Mouse (Mus musculus): Measurements from ENCODE around the gene Pcbp1. TPM values are rescaled to one million over a fixed set of nuclear protein-coding genes. Genes with fewer than 3 reads are reported as not detected.
"Not testable (repeated sequence)": the region's sequence is repeated elsewhere in the genome, so short reads cannot be mapped to it uniquely, and the experiment has no call there.

The Pcbp1 gene
- polyA plus RNA-seq (2015; fragmentation: Nextera tagmentation; extraction: Ambion mirVana): 253 and 255 TPM in 2 replicates

GRCm38 (mm10) chr6:86526032-86526960 lies at the start of gene Pcbp1:
Pcbp1 (minus strand) TSS chr6:86526321.
- under 1% methylated on average over 119 of the region's 120 CpGs for WGBS (ENCODE audit: insufficient replicate concordance)
- Histone ChIP-seq H3K4me3 (replicated peaks) (peak within 1 kb of the TSS; percentile 93), H3K9ac (peak within 1 kb of the TSS; percentile 95), H3K36me3 (replicated peaks) (peaks cover 46% of the 10 kb centered on the region), H3K4me2 (peak within 1 kb of the TSS; percentile 93), H3K27ac (replicated peaks) (peak within 1 kb of the TSS; percentile 99), H3K4me1 (replicated peaks) (peaks cover 34% of the 10 kb centered on the region), H3K27me3 (no peaks in the 10 kb centered on the region), H3K9me3 (replicated peaks) (no peaks in the 10 kb centered on the region)
- ATAC-seq (ENCODE audit: insufficient read depth): peak; percentile 73

- no peak overlapping the region for H3K27ac ChIP-seq (replicated peaks)
- no peak overlapping the region for H3K4me3 ChIP-seq (replicated peaks)
- H3K4me1 ChIP-seq (replicated peaks): 0 out of 2 replicates have a peak, but pooled peaks cover 6% of the 10 kb centered on the region
- no peak overlapping the region for H3K9ac ChIP-seq
- no peak overlapping the region for H3K4me2 ChIP-seq
- ATAC-seq (ENCODE audit: insufficient read depth): no peak
- H3K27me3 ChIP-seq: no peaks in the 10 kb centered on the region
- no peaks in the 10 kb centered on the region for H3K9me3 ChIP-seq (replicated peaks)
- 75% methylated on average over 3 of the region's 3 CpGs for WGBS (ENCODE audit: insufficient replicate concordance)
- no peaks in the 10 kb centered on the region for H3K36me3 ChIP-seq (replicated peaks)
Observed at GRCm38 (mm10) chr6:86574495-86574894, 48.4 kb upstream of the Pcbp1 start.

DNA sequence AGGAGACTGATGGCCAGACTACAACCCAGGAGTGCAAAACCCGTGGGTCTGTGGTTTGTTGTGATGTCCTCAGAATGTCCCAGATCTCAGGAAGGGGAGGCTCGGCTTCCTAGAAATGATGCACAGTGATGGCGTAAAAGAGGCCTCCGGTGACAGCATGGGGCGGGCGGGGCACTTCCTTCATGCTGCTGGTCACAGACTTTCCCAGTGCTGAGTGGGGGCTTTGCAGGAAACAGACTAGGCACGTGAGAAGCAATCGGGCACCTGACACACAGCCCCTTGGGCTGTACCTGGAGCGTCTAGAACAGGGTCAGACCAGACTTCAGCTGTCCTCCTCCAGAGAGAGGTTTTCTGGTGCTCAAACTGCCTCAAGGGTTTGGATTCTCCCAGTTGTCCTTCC lies 44.7 kb upstream of the Pcbp1 start:
- no peak overlapping the region for H3K4me2 ChIP-seq
- peaks cover 6% of the 10 kb centered on the region for H3K36me3 ChIP-seq (replicated peaks)
- H3K9ac ChIP-seq: no peak overlapping the region
- WGBS (ENCODE audit: insufficient replicate concordance): 17% methylated on average over 9 of the region's 9 CpGs
- H3K27me3 ChIP-seq: no peaks in the 10 kb centered on the region
- H3K4me3 ChIP-seq (replicated peaks): no peak overlapping the region
- peak; percentile 15 for ATAC-seq (ENCODE audit: insufficient read depth)
- H3K27ac ChIP-seq (replicated peaks): no peak overlapping the region
- H3K9me3 ChIP-seq (replicated peaks): no peaks in the 10 kb centered on the region
- H3K4me1 ChIP-seq (replicated peaks): 0 out of 2 replicates have a peak, but pooled peaks cover 10% of the 10 kb centered on the region

GRCm38 (mm10) chr6:86569461-86569820 lies 43.3 kb upstream of the Pcbp1 start:
- ATAC-seq (ENCODE audit: insufficient read depth): no peak
- Histone ChIP-seq H3K27ac (replicated peaks) (no peak overlapping the region), H3K36me3 (replicated peaks) (peaks cover 18% of the 10 kb centered on the region), H3K4me1 (replicated peaks) (0 out of 2 replicates have a peak, but pooled peaks cover 10% of the 10 kb centered on the region), H3K27me3 (no peaks in the 10 kb centered on the region), H3K4me2 (no peak overlapping the region), H3K4me3 (replicated peaks) (no peak overlapping the region), H3K9me3 (replicated peaks) (no peaks in the 10 kb centered on the region), H3K9ac (no peak overlapping the region)
- 74% methylated on average over 3 of the region's 3 CpGs for WGBS (ENCODE audit: insufficient replicate concordance)

GRCm38 (mm10) chr6:86568816-86569460 lies 42.8 kb upstream of the Pcbp1 start:
- H3K9ac ChIP-seq: no peak overlapping the region
- no peaks in the 10 kb centered on the region for H3K27me3 ChIP-seq
- H3K36me3 ChIP-seq (replicated peaks): peaks cover 22% of the 10 kb centered on the region
- no peak overlapping the region for H3K27ac ChIP-seq (replicated peaks)
- 43% methylated on average over 3 of the region's 3 CpGs for WGBS (ENCODE audit: insufficient replicate concordance)
- no peak for ATAC-seq (ENCODE audit: insufficient read depth)
- H3K9me3 ChIP-seq (replicated peaks): no peaks in the 10 kb centered on the region
- H3K4me3 ChIP-seq (replicated peaks): no peak overlapping the region
- H3K4me1 ChIP-seq (replicated peaks): 0 out of 2 replicates have a peak, but pooled peaks cover 10% of the 10 kb centered on the region
- H3K4me2 ChIP-seq: no peak overlapping the region

DNA sequence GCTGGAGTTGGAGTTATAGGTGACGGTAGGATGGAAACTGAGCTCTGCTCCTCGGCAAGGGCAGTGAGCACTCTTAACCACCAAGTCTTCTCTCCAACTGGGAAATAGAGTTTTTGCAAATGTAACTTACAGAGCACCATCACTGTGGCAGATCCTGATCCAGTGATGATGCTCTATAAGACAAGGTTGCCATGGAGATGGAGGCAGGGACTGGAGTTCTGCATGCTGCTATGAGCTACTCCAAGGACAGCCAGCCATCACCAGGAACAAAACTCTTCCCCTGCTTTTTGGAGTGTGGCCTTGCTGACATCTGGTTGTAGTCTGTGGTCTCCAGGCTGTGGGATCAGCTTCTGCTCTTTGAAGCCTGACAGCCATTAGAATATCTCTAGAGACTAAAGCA lies 39.7 kb upstream of the Pcbp1 start:
- Histone ChIP-seq H3K36me3 (replicated peaks) (peaks cover 36% of the 10 kb centered on the region), H3K4me1 (replicated peaks) (0 out of 2 replicates have a peak, but pooled peaks cover 4% of the 10 kb centered on the region), H3K4me2 (no peak overlapping the region), H3K27ac (replicated peaks) (no peak overlapping the region), H3K9me3 (replicated peaks) (no peaks in the 10 kb centered on the region), H3K4me3 (replicated peaks) (no peak overlapping the region), H3K27me3 (no peaks in the 10 kb centered on the region), H3K9ac (no peak overlapping the region)
- 85% methylated on average over 2 of the region's 2 CpGs for WGBS (ENCODE audit: insufficient replicate concordance)
- ATAC-seq (ENCODE audit: insufficient read depth): no peak

GRCm38 (mm10) chr6:86557182-86557581 lies 31.1 kb upstream of the Pcbp1 start:
- ATAC-seq (ENCODE audit: insufficient read depth); H3K9me3 ChIP-seq (replicated peaks); H3K4me1 ChIP-seq (replicated peaks); H3K27me3 ChIP-seq; H3K4me2 ChIP-seq; H3K9ac ChIP-seq; H3K27ac ChIP-seq (replicated peaks); H3K4me3 ChIP-seq (replicated peaks): not testable (repeated sequence)
- 58% methylated on average over 1 of the region's 1 CpGs for WGBS (ENCODE audit: insufficient replicate concordance)
- H3K36me3 ChIP-seq (replicated peaks): peaks cover 50% of the 10 kb centered on the region

DNA sequence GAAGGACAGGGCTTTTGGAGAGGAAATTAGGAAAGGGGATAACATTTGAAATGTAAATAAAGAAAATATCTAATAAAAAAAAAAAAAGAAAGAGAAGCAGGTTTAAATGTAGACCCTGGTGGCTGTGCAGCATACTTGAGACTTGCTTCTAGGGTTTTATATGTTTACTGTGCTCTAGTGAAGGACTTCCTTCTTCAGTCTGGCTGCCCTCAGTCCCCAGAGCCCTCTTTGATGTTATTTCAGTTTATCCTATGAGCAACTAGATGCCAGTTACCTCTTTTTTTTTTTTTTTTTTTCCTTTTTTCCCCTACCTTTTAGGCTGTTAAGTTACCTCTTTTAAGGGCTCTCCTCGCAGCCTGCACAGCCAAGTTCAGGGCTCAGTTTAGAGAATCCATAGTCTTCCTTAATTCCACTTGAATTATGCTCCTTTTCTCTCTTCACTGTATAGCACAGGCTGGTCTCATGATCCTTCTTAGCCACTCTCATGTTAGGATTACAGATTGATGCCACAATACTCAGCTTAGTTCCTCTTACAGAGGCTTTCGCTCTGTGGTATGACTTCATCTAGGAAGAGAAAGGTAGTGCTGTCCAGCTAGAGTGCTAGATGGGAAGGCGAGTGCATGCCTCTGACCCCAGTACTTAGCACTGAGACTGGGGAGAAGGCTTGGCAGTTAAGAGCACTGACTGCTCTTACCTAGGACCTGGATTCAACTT lies 30.4 kb upstream of the Pcbp1 start:
- Histone ChIP-seq H3K9ac (no peak overlapping the region), H3K36me3 (replicated peaks) (peaks cover 54% of the 10 kb centered on the region), H3K4me3 (replicated peaks) (no peak overlapping the region), H3K27me3 (no peaks in the 10 kb centered on the region), H3K4me2 (no peak overlapping the region), H3K27ac (replicated peaks) (0 out of 2 replicates have a peak overlapping the region, but pooled peaks have one; percentile 33), H3K9me3 (replicated peaks) (no peaks in the 10 kb centered on the region; the same call in 1 of the 2 replicates), H3K4me1 (replicated peaks) (no peaks in the 10 kb centered on the region)
- no peak for ATAC-seq (ENCODE audit: insufficient read depth)
- WGBS (ENCODE audit: insufficient replicate concordance): 75% methylated on average over 3 of the region's 3 CpGs

DNA sequence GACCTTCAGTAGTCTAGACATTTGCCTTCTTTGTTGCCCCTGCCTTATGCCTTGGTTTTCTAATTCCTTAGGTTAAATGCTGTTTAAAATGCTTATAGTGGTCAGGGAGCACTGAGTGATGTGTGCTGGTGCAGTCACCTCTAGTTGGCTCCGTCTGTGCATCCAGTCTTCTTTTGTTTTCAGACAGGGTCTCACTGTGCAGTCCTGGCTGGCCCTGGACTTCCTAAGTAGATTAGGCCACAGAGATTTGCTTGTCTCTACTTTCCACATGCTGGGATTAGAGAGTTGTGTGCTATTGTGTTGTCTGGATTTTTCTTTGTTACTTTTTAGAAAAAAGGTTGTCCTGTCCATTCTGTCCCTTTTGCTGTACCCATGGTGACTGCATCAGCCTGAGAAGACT lies 24.5 kb upstream of the Pcbp1 start:
- peaks cover 26% of the 10 kb centered on the region for H3K4me1 ChIP-seq (replicated peaks)
- no peak for ATAC-seq (ENCODE audit: insufficient read depth)
- H3K4me2 ChIP-seq: no peak overlapping the region
- 85% methylated on average over 1 of the region's 1 CpGs for WGBS (ENCODE audit: insufficient replicate concordance)
- no peak overlapping the region for H3K9ac ChIP-seq
- no peaks in the 10 kb centered on the region for H3K27me3 ChIP-seq
- no peaks in the 10 kb centered on the region for H3K9me3 ChIP-seq (replicated peaks)
- no peak overlapping the region for H3K4me3 ChIP-seq (replicated peaks)
- H3K36me3 ChIP-seq (replicated peaks): peaks cover 46% of the 10 kb centered on the region
- H3K27ac ChIP-seq (replicated peaks): no peak overlapping the region

- peak; percentile 97 for ATAC-seq (ENCODE audit: insufficient read depth)
- H3K9ac ChIP-seq: peak overlapping the region; percentile 51
- peak overlapping the region; percentile 49 for H3K4me3 ChIP-seq (replicated peaks)
Observed at GRCm38 (mm10) chr6:86547880-86548367, 21.8 kb upstream of the Pcbp1 start.

More at GRCm38 (mm10) chr6:86547880-86548367, 21.8 kb upstream of the Pcbp1 start:
- Histone ChIP-seq H3K36me3 (replicated peaks) (peaks cover 44% of the 10 kb centered on the region), H3K27ac (replicated peaks) (peak overlapping the region; percentile 93), H3K4me1 (replicated peaks) (peaks cover 26% of the 10 kb centered on the region), H3K27me3 (no peaks in the 10 kb centered on the region), H3K4me2 (peak overlapping the region; percentile 60), H3K9me3 (replicated peaks) (no peaks in the 10 kb centered on the region)
- WGBS (ENCODE audit: insufficient replicate concordance): 38% methylated on average over 8 of the region's 8 CpGs
